Mouse (Mus musculus): Measurements from ENCODE around the gene Eps15l1. TPM values are rescaled to one million over a fixed set of nuclear protein-coding genes. Genes with fewer than 3 reads are reported as not detected.

Eps15l1 gene
- total and polyA plus RNA-seq, 3 experiments = 19.1 to 40.8 TPM; not detected in 1

DNA sequence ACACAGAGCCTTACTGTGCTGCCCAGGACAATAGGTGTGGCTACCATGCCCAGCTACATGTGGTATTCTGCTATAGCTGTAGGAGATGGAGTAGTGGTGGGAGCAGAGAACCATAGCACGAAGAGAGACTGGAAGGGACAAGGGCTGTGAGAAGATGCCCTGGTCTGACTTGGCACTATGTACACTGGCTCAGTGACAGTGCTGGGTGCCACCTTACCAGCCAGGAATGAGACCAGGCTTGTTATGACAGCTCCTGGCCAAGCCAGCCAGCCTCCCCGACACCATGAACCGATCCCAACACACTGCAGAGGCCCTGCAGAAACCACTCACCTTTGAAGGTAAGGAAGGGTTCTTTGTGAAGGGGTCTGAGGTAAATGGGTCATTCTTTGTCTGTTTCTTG is 49.9 kb downstream of the Eps15l1 start:
- Histone ChIP-seq H3K9me3 (replicated peaks; ENCODE audit: insufficient read depth, low read length) (no peaks in the 10 kb centered on the region), H3K79me2 (ENCODE audit: control insufficient read depth, insufficient read depth, low read length, poor library complexity) (no peaks in the 10 kb centered on the region), H3K4me3 (ENCODE audit: control insufficient read depth in 1 of 2, insufficient read depth in 1 of 2, low read depth in 2 of 2, low read length in 2 of 2) (no peak overlapping the region), H3K36me3 (ENCODE audit: control insufficient read depth in 1 of 2, insufficient read depth in 2 of 2, low read length in 2 of 2) (peaks cover 0 to 14% of the 10 kb centered on the region in 2 experiments; a peak in 2 of 4 replicates), H3K4me1 (ENCODE audit: control insufficient read depth in 1 of 2, insufficient read depth in 2 of 2, low read length in 2 of 2) (no peaks in the 10 kb centered on the region), H3K9ac (ENCODE audit: control insufficient read depth, low read depth, low read length, poor library complexity, severe bottlenecking) (no peak overlapping the region), H3K27ac (ENCODE audit: control insufficient read depth, low read depth, low read length) (no peak overlapping the region), H3K27me3 (ENCODE audit: control insufficient read depth in 1 of 2, insufficient read depth in 2 of 2, low read length in 2 of 2) (no peaks in the 10 kb centered on the region)
- DNase-seq (ENCODE audit: low read depth, low spot score) = no peak
- TF ChIP-seq RCOR1 (IDR thresholded peaks at IDR 0.05; ENCODE audit: low read depth, low read length) (no peak), ZMIZ1 (IDR thresholded peaks at IDR 0.05; ENCODE audit: low read depth, low read length) (no peak), EP300 (IDR thresholded peaks at IDR 0.05; ENCODE audit: low read depth in 1 of 2, low read length in 2 of 2) (no peak), MAX (IDR thresholded peaks at IDR 0.05; ENCODE audit: low read length) (no peak), MYC (IDR thresholded peaks at IDR 0.05; ENCODE audit: low read depth, low read length) (no peak), ELF1 (IDR thresholded peaks at IDR 0.05; ENCODE audit: low read depth, low read length) (no peak)

DNA sequence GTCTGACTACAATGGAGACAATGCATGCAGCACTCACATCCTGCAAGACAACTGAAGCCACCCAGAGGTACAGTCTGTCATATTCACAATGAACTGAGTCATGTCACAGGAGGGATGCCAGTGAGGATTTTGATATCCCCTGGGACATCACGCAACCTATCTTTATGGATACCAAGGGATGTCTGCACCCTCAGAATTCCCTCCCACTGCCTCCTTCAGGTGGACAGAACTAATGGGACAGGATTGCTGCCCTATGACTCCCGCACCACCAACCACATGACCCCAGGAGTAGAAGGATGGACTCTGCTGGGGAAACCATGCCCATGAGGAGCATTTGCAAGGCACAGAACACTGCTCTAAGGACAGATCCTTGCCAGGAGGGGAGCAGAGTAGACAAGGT is 54.8 kb downstream of the Eps15l1 start:
- Histone ChIP-seq H3K4me1 (ENCODE audit: control insufficient read depth in 1 of 2, insufficient read depth in 2 of 2, low read length in 2 of 2) (no peaks in the 10 kb centered on the region), H3K27me3 (ENCODE audit: control insufficient read depth in 1 of 2, insufficient read depth in 2 of 2, low read length in 2 of 2) (no peaks in the 10 kb centered on the region), H3K79me2 (ENCODE audit: control insufficient read depth, insufficient read depth, low read length, poor library complexity) (no peaks in the 10 kb centered on the region), H3K36me3 (ENCODE audit: control insufficient read depth in 1 of 2, insufficient read depth in 2 of 2, low read length in 2 of 2) (peaks cover 0 to 9% of the 10 kb centered on the region in 2 experiments; a peak in 2 of 4 replicates), H3K9ac (ENCODE audit: control insufficient read depth, low read depth, low read length, poor library complexity, severe bottlenecking) (no peak overlapping the region), H3K9me3 (replicated peaks; ENCODE audit: insufficient read depth, low read length) (no peaks in the 10 kb centered on the region), H3K4me3 (ENCODE audit: control insufficient read depth in 1 of 2, insufficient read depth in 1 of 2, low read depth in 2 of 2, low read length in 2 of 2) (no peak overlapping the region), H3K27ac (ENCODE audit: control insufficient read depth, low read depth, low read length) (no peak overlapping the region)
- no peak for DNase-seq (ENCODE audit: low read depth, low spot score)
- no peak for TF ChIP-seq HCFC1 (IDR thresholded peaks at IDR 0.05; ENCODE audit: low read depth, low read length)
- no peak for TF ChIP-seq BHLHE40 (IDR thresholded peaks at IDR 0.05; ENCODE audit: borderline replicate concordance, low read depth, low read length)
- TF ChIP-seq ETS1 (IDR thresholded peaks at IDR 0.05; ENCODE audit: low read depth, low read length) = no peak
- no peak for TF ChIP-seq MAFK (IDR thresholded peaks at IDR 0.05; ENCODE audit: borderline replicate concordance, low read depth, low read length)
- no peak for TF ChIP-seq TAL1 (IDR thresholded peaks at IDR 0.05; ENCODE audit: low read length)
- no peak for TF ChIP-seq CTCF (IDR thresholded peaks at IDR 0.05 in 2 of 3, conservative IDR thresholded peaks at IDR 0.05 in 1 of 3; ENCODE audit: control insufficient read depth in 1 of 3, insufficient read depth in 1 of 3, low read depth in 2 of 3, low read length in 3 of 3, poor library complexity in 1 of 3, severe bottlenecking in 1 of 3)
- no peak for TF ChIP-seq GABPA (IDR thresholded peaks at IDR 0.05; ENCODE audit: low read depth, low read length)
- no peak for TF ChIP-seq POLR2AphosphoS2 (IDR thresholded peaks at IDR 0.05; ENCODE audit: low read length)
- TF ChIP-seq ZC3H11A (IDR thresholded peaks at IDR 0.05; ENCODE audit: low read depth, low read length) = no peak
- TF ChIP-seq MAX (IDR thresholded peaks at IDR 0.05; ENCODE audit: low read length) = no peak
- TF ChIP-seq USF1 (IDR thresholded peaks at IDR 0.05; ENCODE audit: low read depth, low read length) = no peak
- no peak for TF ChIP-seq E2F4 (IDR thresholded peaks at IDR 0.05; ENCODE audit: borderline replicate concordance, low read depth, low read length)
- no peak for TF ChIP-seq EP300 (IDR thresholded peaks at IDR 0.05; ENCODE audit: low read depth in 1 of 2, low read length in 2 of 2)
- TF ChIP-seq MEF2A (IDR thresholded peaks at IDR 0.05; ENCODE audit: extremely low read depth, insufficient replicate concordance, low read depth, low read length, poor library complexity, severe bottlenecking) = no peak
- no peak for TF ChIP-seq CHD2 (IDR thresholded peaks at IDR 0.05; ENCODE audit: low read length)
- TF ChIP-seq GATA1 (IDR thresholded peaks at IDR 0.05; ENCODE audit: low read depth, low read length) = no peak
- no peak for TF ChIP-seq ZKSCAN1 (IDR thresholded peaks at IDR 0.05; ENCODE audit: low read depth, low read length)
- no peak for TF ChIP-seq RCOR1 (IDR thresholded peaks at IDR 0.05; ENCODE audit: low read depth, low read length)
- no peak for TF ChIP-seq JUND (IDR thresholded peaks at IDR 0.05; ENCODE audit: low read depth, low read length)
